In genomic region chr10:110974463-110974862, GRCm38 (mm10) we compare ENCODE assay signal across 8 mouse cellular contexts. TPM values are rescaled to one million over a fixed set of nuclear protein-coding genes. Genes with fewer than 3 reads are reported as not detected.
A peak's percentile ranks its signal among the peaks of the same experiment; 100 is the strongest.
DNase-seq lines count a peak whose midpoint lies in the region; ATAC-seq and TF ChIP-seq lines count a peak whose summit lies in the region.

No protein-coding gene starts in this region.

- 59% methylated on average over 3 of the region's 3 CpGs for WGBS in midbrain, embryonic 15.5 days

- intact Hi-C loops in heart, postnatal 14 days (cut with DNase I): loop anchor here (2.0 kb wide), 1 partner anchor 126 kb away; no protein-coding TSS in a partner anchor
- intact Hi-C loops in left cerebral cortex, adult 2 months (cut with DNase I): no loop called here

- TF ChIP-seq CTCF in MEL (IDR thresholded peaks at IDR 0.05 in 2 of 3, conservative IDR thresholded peaks at IDR 0.05 in 1 of 3; ENCODE audit: control insufficient read depth in 1 of 3, insufficient read depth in 1 of 3, low read depth in 2 of 3, low read length in 3 of 3, poor library complexity in 1 of 3, severe bottlenecking in 1 of 3): peak in 2 of 3 experiments; percentile 42 to 57; a peak in 5 of 6 replicates
- TF ChIP-seq CTCF in left cerebral cortex, adult 2 months (IDR thresholded peaks at IDR 0.05): peak; percentile 71

- H3K27ac ChIP-seq in MEL (ENCODE audit: control insufficient read depth, low read depth, low read length): no peak overlapping the region
- H3K27ac ChIP-seq in left cerebral cortex, adult 2 months: no peak overlapping the region
- no peak overlapping the region for H3K27ac ChIP-seq in midbrain, embryonic 15.5 days

- no peak for TF ChIP-seq EP300 in MEL (IDR thresholded peaks at IDR 0.05; ENCODE audit: low read depth in 1 of 2, low read length in 2 of 2)

- H3K9ac ChIP-seq in MEL (ENCODE audit: control insufficient read depth, low read depth, low read length, poor library complexity, severe bottlenecking): no peak overlapping the region
- no peak overlapping the region for H3K9ac ChIP-seq in midbrain, embryonic 15.5 days

- no peaks in the 10 kb centered on the region for H3K9me3 ChIP-seq in MEL (replicated peaks; ENCODE audit: insufficient read depth, low read length)
- H3K9me3 ChIP-seq in midbrain, embryonic 15.5 days: no peaks in the 10 kb centered on the region

- ATAC-seq in midbrain, embryonic 15.5 days (replicated peaks): 0 out of 2 replicates have a peak, but pooled peaks have one; percentile 50

- H3K27me3 ChIP-seq in MEL (ENCODE audit: control insufficient read depth in 1 of 2, insufficient read depth in 2 of 2, low read length in 2 of 2): no peaks in the 10 kb centered on the region
- H3K27me3 ChIP-seq in midbrain, embryonic 15.5 days (replicated peaks): no peaks in the 10 kb centered on the region

- no peak for TF ChIP-seq POLR2A in MEL (IDR thresholded peaks at IDR 0.05; ENCODE audit: control insufficient read depth in 1 of 2, insufficient read depth in 1 of 2, low read depth in 1 of 2, low read length in 2 of 2, poor library complexity in 1 of 2)

- no peak overlapping the region for H3K4me3 ChIP-seq in MEL (ENCODE audit: control insufficient read depth in 1 of 2, insufficient read depth in 1 of 2, low read depth in 2 of 2, low read length in 2 of 2)
- H3K4me3 ChIP-seq in left cerebral cortex, adult 2 months: no peak overlapping the region
- no peak overlapping the region for H3K4me3 ChIP-seq in midbrain, embryonic 15.5 days

- H3K4me1 ChIP-seq in MEL (ENCODE audit: control insufficient read depth in 1 of 2, insufficient read depth in 2 of 2, low read length in 2 of 2): no peaks in the 10 kb centered on the region
- peaks cover 2% of the 10 kb centered on the region; the same call in 1 of the 2 replicates for H3K4me1 ChIP-seq in midbrain, embryonic 15.5 days

- peak; percentile 56 for TF ChIP-seq RAD21 in MEL (IDR thresholded peaks at IDR 0.05; ENCODE audit: low read depth, low read length)

- no peaks in the 10 kb centered on the region for H3K79me2 ChIP-seq in MEL (ENCODE audit: control insufficient read depth, insufficient read depth, low read length, poor library complexity)

- H3K36me3 ChIP-seq in MEL (ENCODE audit: control insufficient read depth in 1 of 2, insufficient read depth in 2 of 2, low read length in 2 of 2): peaks cover 0 to 31% of the 10 kb centered on the region in 2 experiments; a peak in 2 of 4 replicates
- peaks cover 4% of the 10 kb centered on the region for H3K36me3 ChIP-seq in midbrain, embryonic 15.5 days (replicated peaks)

- peak; percentile 31 to 67 for DNase-seq in adrenal gland, adult (ENCODE audit: inconsistent age in 2 of 2, low spot score in 1 of 2)
- DNase-seq in adrenal gland, postnatal 4 days (ENCODE audit: low spot score in 2 of 2): no peak
- DNase-seq in MEL (ENCODE audit: low read depth, low spot score): peak; percentile 42
- DNase-seq in cerebellum, postnatal 36 days: peak; percentile 68 to 70
- DNase-seq in heart, postnatal 14 days: peak; percentile 46 to 62
- peak; percentile 46 to 50 for DNase-seq in left cerebral cortex, adult 2 months (ENCODE audit: extremely low spot score in 1 of 2, low spot score in 2 of 2)
- DNase-seq in urinary bladder, adult 18-20 months (ENCODE audit: low spot score in 2 of 2): no peak

- no peak overlapping the region for H3K4me2 ChIP-seq in midbrain, embryonic 15.5 days

TF ChIP-seq in MEL, 35 proteins besides CTCF, POLR2A, EP300 and RAD21:
- TF ChIP-seq SMC3 (IDR thresholded peaks at IDR 0.05; ENCODE audit: low read depth, low read length): peak; percentile 47
- peak; percentile 17; the same call in 1 of the 2 replicates for TF ChIP-seq ZC3H11A (IDR thresholded peaks at IDR 0.05; ENCODE audit: low read depth, low read length)
- no peak for TF ChIP-seq TCF12 (IDR thresholded peaks at IDR 0.05; ENCODE audit: low read depth, low read length)

RNA-seq across cellular contexts. Expression of gene Zdhhc17, which starts 35.5 kb away (rescaled TPM):
- total RNA-seq in adrenal gland, postnatal 4 days (2021): 10 to 100 TPM; 41.2 to 45.4 TPM
- total RNA-seq in MEL (2012; rRNA removed): 16.6 and 16.7 TPM in 2 replicates
- 10 to 100 TPM in 1 of 2 experiments, not detected in 1; 14.9 TPM for polyA plus RNA-seq in MEL (2012; ENCODE audit: insufficient read depth in 1 of 2, insufficient read length in 2 of 2, low read depth in 1 of 2, low replicate concordance in 2 of 2, missing spikeins in 1 of 2)
- 10 to 100 TPM; 23.7 to 25.8 TPM for total RNA-seq in heart, postnatal 14 days (2021)
- 100 to 1,000 TPM; 113 to 128 TPM for total RNA-seq in left cerebral cortex, adult 2 months (2021)
- polyA plus RNA-seq in midbrain, embryonic 15.5 days (2015; fragmentation: Nextera tagmentation; extraction: Ambion mirVana): 57.4 and 64.0 TPM in 2 replicates

RNA-seq across cellular contexts. Expression of gene Csrp2, which starts 54.9 kb away (rescaled TPM):
- total RNA-seq in adrenal gland, postnatal 4 days (2021): 100 to 1,000 TPM; 160 to 188 TPM
- total RNA-seq in MEL (2012; rRNA removed): 4.8 and 8.3 TPM in 2 replicates
- polyA plus RNA-seq in MEL (2012; ENCODE audit: insufficient read depth in 1 of 2, insufficient read length in 2 of 2, low read depth in 1 of 2, low replicate concordance in 2 of 2, missing spikeins in 1 of 2): 10 to 100 TPM in 1 of 2 experiments, not detected in 1; 19.6 TPM
- total RNA-seq in heart, postnatal 14 days (2021): 10 to 100 TPM; 92.6 to 95.4 TPM
- total RNA-seq in left cerebral cortex, adult 2 months (2021): 10 to 100 TPM in 1 of 2 experiments, 1 to 10 TPM in 1; 7.0 to 10.7 TPM
- 109 and 111 TPM in 2 replicates for polyA plus RNA-seq in midbrain, embryonic 15.5 days (2015; fragmentation: Nextera tagmentation; extraction: Ambion mirVana)

Comparison
In these comparisons a context has a peak if more than half of its experiments do, and no peak if none do; other contexts are left out.
1. DNase-seq: peak in adrenal gland, adult (2 of 2), MEL (single experiment), cerebellum, postnatal 36 days (2 of 2), heart, postnatal 14 days (2 of 2) and left cerebral cortex, adult 2 months (2 of 2); none in adrenal gland, postnatal 4 days (0 of 2) and urinary bladder, adult 18-20 months (0 of 2).
2. RNA of gene Csrp2, which starts 54.9 kb away (total RNA-seq): 160 to 188 TPM in adrenal gland, postnatal 4 days and 92.6 to 95.4 TPM in heart, postnatal 14 days; 7.0 to 10.7 TPM in left cerebral cortex, adult 2 months and 4.8 to 8.3 TPM in MEL; every median in the first group is over 4 times any median in the second.